Comparison of ENCODE assay signal across 8 mouse cellular contexts in the genomic region with DNA sequence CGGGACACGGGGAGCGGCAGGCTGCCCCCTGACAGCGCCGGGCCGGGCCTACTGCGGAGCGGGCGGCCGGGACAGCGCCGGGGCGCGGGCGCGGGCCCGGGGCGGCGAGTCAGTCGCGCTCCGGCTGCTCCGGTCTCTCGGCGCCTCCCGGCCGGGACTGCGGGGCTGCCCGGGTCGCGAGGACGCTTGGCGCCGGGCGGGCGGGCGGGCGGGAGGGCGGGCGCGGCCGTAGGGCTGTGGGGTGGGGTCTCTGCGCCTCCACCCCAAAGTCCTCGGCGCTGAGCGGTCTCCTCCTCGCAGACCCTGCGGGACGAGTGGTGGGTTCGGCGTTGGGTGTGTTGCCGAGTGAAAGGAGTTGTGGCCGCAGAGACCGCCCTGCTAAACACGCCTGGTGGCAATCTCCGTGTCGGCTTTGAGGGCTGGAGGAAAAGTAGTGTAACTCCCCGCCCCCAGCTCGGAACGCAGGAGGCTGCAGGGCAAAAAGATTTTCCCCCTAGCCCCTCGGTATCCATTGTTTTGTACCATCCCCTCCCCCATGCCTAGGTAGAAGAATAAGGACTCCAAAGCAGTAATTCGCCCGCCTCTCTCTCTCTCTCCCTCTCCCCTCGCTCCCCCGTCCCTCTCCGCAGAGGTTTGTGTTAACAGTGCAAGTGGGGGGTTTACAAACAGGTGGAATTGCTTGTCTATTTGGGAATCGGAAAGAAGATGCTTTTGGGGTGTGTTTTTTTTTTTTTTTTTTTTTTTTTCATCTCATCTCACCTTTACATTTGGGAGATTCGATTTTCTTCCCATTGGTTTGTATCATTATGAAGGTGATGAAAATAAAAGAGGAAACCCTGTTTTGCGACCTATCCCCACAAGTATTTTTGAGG. TPM values are rescaled to one million over a fixed set of nuclear protein-coding genes. Genes with fewer than 3 reads are reported as not detected.
DNase-seq lines count a peak whose midpoint lies in the region; ATAC-seq and TF ChIP-seq lines count a peak whose summit lies in the region.

No protein-coding gene starts in this region.

- peak overlapping the region; percentile 91 for H3K27ac ChIP-seq in layer of hippocampus, adult 2 months
- peak overlapping the region; percentile 96 for H3K27ac ChIP-seq in intestine, embryonic 16.5 days (ENCODE audit: low read length)
- peak overlapping the region; percentile 62; the same call in 1 of the 2 replicates for H3K27ac ChIP-seq in liver, adult 2 months (replicated peaks; ENCODE audit: insufficient read depth, low read depth, low read length)
- peak overlapping the region; percentile 90 for H3K27ac ChIP-seq in testis, adult 2 months (ENCODE audit: control insufficient read depth, insufficient read depth, low read depth, low read length)

- no peaks in the 10 kb centered on the region for H3K36me3 ChIP-seq in intestine, embryonic 16.5 days (ENCODE audit: control insufficient read depth, insufficient read depth, low read length)
- H3K36me3 ChIP-seq in liver, adult 2 months (ENCODE audit: control insufficient read depth, insufficient read depth, low read length) = no peaks in the 10 kb centered on the region
- H3K36me3 ChIP-seq in testis, adult 2 months (ENCODE audit: control insufficient read depth, insufficient read depth, low read length) = peaks cover 1% of the 10 kb centered on the region; the same call in 1 of the 2 replicates

- H3K4me1 ChIP-seq in intestine, embryonic 16.5 days (ENCODE audit: control insufficient read depth, insufficient read depth, low read length) = peaks cover 7% of the 10 kb centered on the region; the same call in 1 of the 2 replicates
- peaks cover 5% of the 10 kb centered on the region for H3K4me1 ChIP-seq in liver, adult 2 months (ENCODE audit: control insufficient read depth, insufficient read depth, low read length)
- peaks cover 3% of the 10 kb centered on the region for H3K4me1 ChIP-seq in testis, adult 2 months (ENCODE audit: control insufficient read depth, insufficient read depth, low read length)

- peak; percentile 19 for ATAC-seq in intestine, embryonic 16.5 days

- H3K9ac ChIP-seq in intestine, embryonic 16.5 days (ENCODE audit: low read depth, low read length) = peak overlapping the region; percentile 94
- H3K9ac ChIP-seq in liver, adult 2 months (ENCODE audit: low read depth, low read length) = peak overlapping the region; percentile 86

- under 1% methylated on average over 46 of the region's 69 CpGs for WGBS in intestine, embryonic 16.5 days
- 4% methylated on average over 60 of the region's 69 CpGs for WGBS in liver, adult 2 months

- DNase-seq in layer of hippocampus, adult 2 months (ENCODE audit: low spot score in 2 of 2) = peak in 1 of 2 experiments; percentile 26
- no peak for DNase-seq in layer of hippocampus, postnatal 14 days (ENCODE audit: low spot score in 2 of 2)
- peak; percentile 81 for DNase-seq in embryo, embryonic 10.5 days (ENCODE audit: low spot score)
- peak; percentile 23 to 45 for DNase-seq in gastrocnemius, postnatal 4 days (ENCODE audit: low spot score in 2 of 2)
- DNase-seq in liver, adult 2 months (ENCODE audit: extremely low read depth, low read depth, low spot score) = no peak
- peak; percentile 80 for DNase-seq in neural tube, embryonic 10.5 days (ENCODE audit: extremely low spot score, low spot score)

- peaks cover 13% of the 10 kb centered on the region; the same call in 1 of the 2 replicates for H3K79me2 ChIP-seq in liver, adult 2 months (ENCODE audit: control insufficient read depth, insufficient read depth, low read length)

- peak overlapping the region; percentile 75 for H3K4me2 ChIP-seq in intestine, embryonic 16.5 days (ENCODE audit: low read depth, low read length)

- no peak for TF ChIP-seq POLR2A in liver, adult 2 months (IDR thresholded peaks at IDR 0.05; ENCODE audit: extremely low read depth, insufficient read depth, low read length)
- no peak for TF ChIP-seq POLR2A in testis, adult 2 months (IDR thresholded peaks at IDR 0.05; ENCODE audit: control insufficient read depth, low read depth, low read length)

- no peak for TF ChIP-seq CTCF in layer of hippocampus, adult 2 months (conservative IDR thresholded peaks at IDR 0.05)
- no peak for TF ChIP-seq CTCF in liver, adult 2 months (IDR thresholded peaks at IDR 0.05; ENCODE audit: low read depth, low read length)
- TF ChIP-seq CTCF in testis, adult 2 months (IDR thresholded peaks at IDR 0.05; ENCODE audit: control insufficient read depth, insufficient read depth, insufficient replicate concordance, low read depth, low read length) = no peak

- H3K9me3 ChIP-seq in intestine, embryonic 16.5 days (ENCODE audit: control insufficient read depth, low read length) = no peaks in the 10 kb centered on the region

- H3K27me3 ChIP-seq in intestine, embryonic 16.5 days (replicated peaks; ENCODE audit: control insufficient read depth, insufficient read depth, low read length) = no peaks in the 10 kb centered on the region
- no peaks in the 10 kb centered on the region for H3K27me3 ChIP-seq in liver, adult 2 months (ENCODE audit: control insufficient read depth, insufficient read depth, low read length)
- no peaks in the 10 kb centered on the region for H3K27me3 ChIP-seq in testis, adult 2 months (ENCODE audit: control insufficient read depth, insufficient read depth, low read length)

- peak overlapping the region; percentile 75 for H3K4me3 ChIP-seq in layer of hippocampus, adult 2 months
- H3K4me3 ChIP-seq in intestine, embryonic 16.5 days (ENCODE audit: low read length) = peak overlapping the region; percentile 86
- peak overlapping the region; percentile 85 for H3K4me3 ChIP-seq in liver, adult 2 months (ENCODE audit: insufficient read depth, low read depth, low read length)
- H3K4me3 ChIP-seq in testis, adult 2 months (ENCODE audit: control insufficient read depth, low read depth, low read length) = peak overlapping the region; percentile 92

RNA-seq across cellular contexts. Expression of gene Bbip1, which starts 1.0 kb away (rescaled TPM):
- 10 to 100 TPM; 52.6 to 52.7 TPM for total RNA-seq in layer of hippocampus, adult 2 months (2021)
- 10 to 100 TPM; 66.0 to 74.4 TPM for total RNA-seq in layer of hippocampus, postnatal 14 days (2021)
- total RNA-seq in gastrocnemius, postnatal 4 days (2021) = 10 to 100 TPM; 36.3 to 45.0 TPM
- 65.8 and 74.1 TPM in 2 replicates for polyA plus RNA-seq in intestine, embryonic 16.5 days (2015; fragmentation: Nextera tagmentation; extraction: Ambion mirVana)
- total RNA-seq in liver, adult 2 months (2014; rRNA removed) = 18.7 and 19.7 TPM in 2 replicates
- polyA plus RNA-seq in liver, adult 2 months (2012; rRNA removed) = 3.0 and 3.8 TPM in 2 replicates
- 49.8 and 63.0 TPM in 2 replicates for polyA plus RNA-seq in testis, adult 2 months (2012; rRNA removed)

RNA-seq across cellular contexts. Expression of gene Shoc2, which starts 1.3 kb away (rescaled TPM):
- total RNA-seq in layer of hippocampus, adult 2 months (2021) = 10 to 100 TPM; 50.1 to 50.3 TPM
- total RNA-seq in layer of hippocampus, postnatal 14 days (2021) = 10 to 100 TPM; 45.6 to 46.8 TPM
- 10 to 100 TPM; 35.3 to 40.7 TPM for total RNA-seq in gastrocnemius, postnatal 4 days (2021)
- 35.8 and 36.1 TPM in 2 replicates for polyA plus RNA-seq in intestine, embryonic 16.5 days (2015; fragmentation: Nextera tagmentation; extraction: Ambion mirVana)
- total RNA-seq in liver, adult 2 months (2014; rRNA removed) = 21.8 and 24.1 TPM in 2 replicates
- polyA plus RNA-seq in liver, adult 2 months (2012; rRNA removed) = 8.5 and 9.7 TPM in 2 replicates
- 7.2 and 9.5 TPM in 2 replicates for polyA plus RNA-seq in testis, adult 2 months (2012; rRNA removed)

RNA-seq across cellular contexts. Expression of gene Pdcd4, which starts 53.4 kb away (rescaled TPM):
- 100 to 1,000 TPM; 118 to 119 TPM for total RNA-seq in layer of hippocampus, adult 2 months (2021)
- total RNA-seq in layer of hippocampus, postnatal 14 days (2021) = 100 to 1,000 TPM; 121 TPM
- 10 to 100 TPM; 47.6 to 48.9 TPM for total RNA-seq in gastrocnemius, postnatal 4 days (2021)
- polyA plus RNA-seq in intestine, embryonic 16.5 days (2015; fragmentation: Nextera tagmentation; extraction: Ambion mirVana) = 65.7 and 72.7 TPM in 2 replicates
- total RNA-seq in liver, adult 2 months (2014; rRNA removed) = 89.5 and 92.5 TPM in 2 replicates
- 16.4 and 17.8 TPM in 2 replicates for polyA plus RNA-seq in liver, adult 2 months (2012; rRNA removed)
- polyA plus RNA-seq in testis, adult 2 months (2012; rRNA removed) = 37.1 and 46.6 TPM in 2 replicates

Comparison
In these comparisons a context has a peak if more than half of its experiments do, and no peak if none do; other contexts are left out.
1. DNase-seq: peak in embryo, embryonic 10.5 days (single experiment), gastrocnemius, postnatal 4 days (2 of 2) and neural tube, embryonic 10.5 days (single experiment); none in layer of hippocampus, postnatal 14 days (0 of 2) and liver, adult 2 months (single experiment).
2. Peak in every context shown above with its lines, with median percentiles within 50 percentile points of each other: H3K27ac ChIP-seq and H3K4me3 ChIP-seq.